Mouse (Mus musculus) gastrocnemius, adult 2 months (tissue): ENCODE measurements around the gene Gm10134. TPM values are rescaled to one million over a fixed set of nuclear protein-coding genes. Genes with fewer than 3 reads are reported as not detected.
A peak's percentile ranks its signal among the peaks of the same experiment; 100 is the strongest.

Source experiments
- DNase-seq: peaks from one replicate; pipeline ENCODE4 v3.0.0; 2022
- H3K27ac ChIP-seq: fragments of 200-600 bp; 2 replicates; pipeline ENCODE4 v1.8.1; 2022; ENCODE audit warnings: mild to moderate bottlenecking
- H3K4me3 ChIP-seq: fragments of 200-600 bp; 2 replicates; pipeline ENCODE4 v1.8.1; 2022; ENCODE audit warnings: mild to moderate bottlenecking, moderate library complexity
- CTCF ChIP-seq: fragments of 200-600 bp; IDR thresholded peaks from 2 replicates; pipeline ENCODE4 v1.8.1; 2022; ENCODE audit warnings: antibody characterized with exemption, mild to moderate bottlenecking, moderate library complexity
- intact Hi-C: fragments of 180-260 bp; cut with DNase I; formaldehyde crosslinking; loops from one replicate; pipeline ENCODE4 v1.15.1; 2025
- total RNA-seq, 2 experiments: library from RNA; stranded (reverse); gene quantifications; 2 replicates each; pipeline ENCODE4 v1.2.3; 2021

The Gm10134 gene
- total RNA-seq, 2 experiments from 2014 or later, result 0.98 TPM; not detected in 1

GRCm38 (mm10) chr2:28536766-28537633 is 31.1 kb downstream of the Gm10134 start:
- no peak for TF ChIP-seq CTCF
- DNase-seq, result peak; percentile 56
- H3K4me3 ChIP-seq, result peak overlapping the region; percentile 13; the same call in 1 of the 2 replicates
- peak overlapping the region; percentile 93 for H3K27ac ChIP-seq
- intact Hi-C loops, result no loop called here

GRCm38 (mm10) chr2:28537634-28537920 is 31.7 kb downstream of the Gm10134 start:
- TF ChIP-seq CTCF, result no peak
- H3K27ac ChIP-seq, result peak overlapping the region; percentile 93
- no peak for DNase-seq
- intact Hi-C loops, result no loop called here
- H3K4me3 ChIP-seq, result no peak overlapping the region

DNA sequence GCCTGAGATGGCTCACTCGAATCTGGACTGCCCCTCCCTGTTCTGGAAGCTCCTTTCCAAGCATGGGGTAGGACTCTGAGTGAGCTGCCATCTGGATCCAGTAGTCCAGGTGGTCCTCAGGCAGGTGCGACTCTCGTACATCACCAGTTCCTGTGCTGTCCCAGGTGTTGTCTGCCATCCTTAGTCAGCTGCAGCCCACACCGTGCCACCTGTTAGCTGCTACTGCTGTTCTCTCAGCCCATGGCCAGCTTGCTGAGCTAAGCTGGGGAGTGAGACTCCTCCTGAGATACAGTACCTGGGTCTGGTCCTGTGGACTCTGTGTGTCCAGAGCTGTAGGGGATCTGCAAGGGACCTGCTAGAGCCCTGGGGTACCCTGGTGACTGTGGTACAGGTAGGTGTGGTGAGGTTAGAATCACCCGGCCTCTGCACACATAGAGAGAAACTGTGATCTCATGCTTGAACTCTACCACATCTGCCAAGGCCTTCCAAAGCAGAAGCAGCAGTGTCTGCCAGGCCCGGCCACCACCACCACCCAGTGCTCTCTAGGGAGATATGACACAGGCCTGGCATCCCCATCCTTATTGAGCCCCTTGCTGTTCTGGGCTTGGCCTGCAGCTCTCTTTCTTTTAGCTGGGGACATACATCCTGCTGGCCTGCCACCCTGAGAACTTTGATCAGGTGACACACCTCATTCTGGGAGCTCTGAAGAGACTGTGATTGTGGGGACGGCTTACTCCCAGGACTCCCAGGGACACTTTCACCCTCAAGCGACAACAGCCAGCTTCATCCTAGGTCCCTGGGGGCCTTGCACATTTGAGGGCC is 32.3 kb downstream of the Gm10134 start:
- intact Hi-C loops, result loop anchor here (2.0 kb wide), 1 partner anchor 17 kb away; no protein-coding TSS in a partner anchor
- peak; percentile 66 for DNase-seq
- no peak for TF ChIP-seq CTCF
- H3K4me3 ChIP-seq, result peak overlapping the region; percentile 11; the same call in 1 of the 2 replicates
- peak overlapping the region; percentile 93 for H3K27ac ChIP-seq

GRCm38 (mm10) chr2:28538817-28539128 is 32.9 kb downstream of the Gm10134 start:
- DNase-seq, result peak; percentile 84
- H3K4me3 ChIP-seq, result peak overlapping the region; percentile 41
- intact Hi-C loops, result loop anchor here (2.0 kb wide), 1 partner anchor 18 kb away; no protein-coding TSS in a partner anchor
- peak overlapping the region; percentile 93 for H3K27ac ChIP-seq
- no peak for TF ChIP-seq CTCF

DNA sequence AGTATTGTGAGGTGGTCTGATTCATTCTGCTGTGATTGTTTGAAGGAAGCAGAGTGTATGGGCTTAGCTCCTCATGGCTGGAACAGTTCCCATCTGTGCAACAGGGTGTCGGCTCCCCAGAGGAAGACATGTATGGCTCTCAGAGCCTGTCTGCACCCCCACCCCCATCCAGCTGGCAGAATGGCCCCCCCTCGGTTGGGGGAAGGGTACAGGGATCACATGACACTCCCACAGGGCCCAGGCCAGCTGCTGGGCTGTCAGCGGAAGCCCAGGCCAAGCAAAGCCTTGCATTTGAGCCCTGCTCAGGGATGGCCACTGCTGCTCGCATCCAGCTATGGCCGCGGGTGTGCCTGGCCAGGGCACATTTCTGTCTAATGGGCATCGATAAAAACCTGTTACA is 33.3 kb downstream of the Gm10134 start:
- TF ChIP-seq CTCF, result no peak
- peak overlapping the region; percentile 41 for H3K4me3 ChIP-seq
- intact Hi-C loops, result loop anchor here (2.0 kb wide), 1 partner anchor 18 kb away; no protein-coding TSS in a partner anchor

DNA sequence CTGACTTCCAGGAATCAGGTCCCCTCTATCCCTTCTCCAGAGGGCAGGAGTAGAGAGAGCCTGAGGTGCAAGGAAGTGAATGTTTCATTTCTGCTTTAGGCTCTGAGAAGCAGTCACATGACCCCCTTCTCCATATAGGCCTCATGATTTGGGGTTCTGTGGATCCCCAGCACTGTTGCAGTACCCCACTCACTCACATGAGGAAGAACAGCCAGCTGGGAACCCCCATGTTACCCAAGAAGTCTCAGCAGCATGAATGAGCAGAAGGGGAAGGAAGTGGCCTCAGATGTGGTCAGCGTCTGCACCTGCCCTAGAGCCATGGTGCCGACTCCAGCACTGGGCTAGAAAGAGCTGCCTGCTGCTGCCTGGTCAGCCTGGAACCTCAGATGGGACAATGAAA is 34.1 kb downstream of the Gm10134 start:
- intact Hi-C loops, result loop anchor here (2.0 kb wide), 1 partner anchor 19 kb away; no protein-coding TSS in a partner anchor
- no peak for TF ChIP-seq CTCF

More for the DNA sequence above, 33.3 kb downstream of the Gm10134 start:
- DNase-seq, result peak; percentile 91
- H3K27ac ChIP-seq, result peak overlapping the region; percentile 93

GRCm38 (mm10) chr2:28540587-28541227 is 34.8 kb downstream of the Gm10134 start:
- no peak for TF ChIP-seq CTCF
- H3K4me3 ChIP-seq, result no peak overlapping the region
- no peak for DNase-seq
- intact Hi-C loops, result no loop called here
- H3K27ac ChIP-seq, result peak overlapping the region; percentile 93

More for the DNA sequence above, 34.1 kb downstream of the Gm10134 start:
- H3K27ac ChIP-seq, result peak overlapping the region; percentile 93
- peak; percentile 48 for DNase-seq
- no peak overlapping the region; the same call in 1 of the 2 replicates for H3K4me3 ChIP-seq

DNA sequence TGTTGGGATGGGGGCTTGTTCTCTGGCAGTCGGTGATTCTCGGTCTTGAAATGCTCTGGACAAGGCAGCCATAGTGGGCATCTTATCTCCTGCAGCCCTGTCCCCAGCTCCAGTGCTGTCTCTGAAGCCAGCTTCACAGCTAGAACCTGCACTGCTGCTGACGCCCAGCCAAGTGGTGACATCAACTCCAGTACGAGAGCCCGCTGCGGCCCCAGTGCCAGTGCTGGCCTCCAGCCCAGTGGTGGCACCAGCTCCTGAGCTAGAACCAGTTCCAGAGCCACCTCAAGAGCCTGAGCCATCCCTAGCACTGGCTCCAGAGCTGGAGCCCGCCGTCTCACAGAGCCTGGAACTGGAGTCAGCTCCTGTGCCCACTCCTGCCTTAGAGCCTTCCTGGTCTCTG is 38.0 kb downstream of the Gm10134 start:
- Histone ChIP-seq H3K27ac (no peak overlapping the region), H3K4me3 (no peak overlapping the region)
- intact Hi-C loops, result no loop called here

DNA sequence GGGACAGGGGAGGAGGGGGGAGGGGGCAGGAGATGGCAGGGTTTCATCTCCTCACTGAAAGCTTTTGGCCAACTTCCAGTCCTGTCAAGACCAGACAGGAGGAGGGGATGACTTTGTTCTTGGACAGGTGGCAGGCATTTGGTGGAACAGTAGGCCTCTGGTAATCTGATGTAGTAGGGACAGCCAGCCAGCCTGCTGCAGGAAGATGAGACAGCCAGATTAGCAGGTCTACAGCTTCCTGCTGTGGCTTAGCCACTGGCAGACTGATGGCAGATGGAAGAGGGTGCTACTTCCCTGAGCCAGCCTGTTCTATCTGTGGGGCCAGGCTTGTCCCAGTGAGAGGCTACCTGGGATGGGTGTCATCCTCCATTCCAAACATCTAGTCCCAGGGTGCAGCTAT is 40.1 kb downstream of the Gm10134 start:
- Histone ChIP-seq H3K27ac (no peak overlapping the region), H3K4me3 (no peak overlapping the region)
- intact Hi-C loops, result no loop called here
- no peak for TF ChIP-seq CTCF
- DNase-seq, result no peak

More for the DNA sequence above, 38.0 kb downstream of the Gm10134 start:
- TF ChIP-seq CTCF, result no peak
- DNase-seq, result no peak

DNA sequence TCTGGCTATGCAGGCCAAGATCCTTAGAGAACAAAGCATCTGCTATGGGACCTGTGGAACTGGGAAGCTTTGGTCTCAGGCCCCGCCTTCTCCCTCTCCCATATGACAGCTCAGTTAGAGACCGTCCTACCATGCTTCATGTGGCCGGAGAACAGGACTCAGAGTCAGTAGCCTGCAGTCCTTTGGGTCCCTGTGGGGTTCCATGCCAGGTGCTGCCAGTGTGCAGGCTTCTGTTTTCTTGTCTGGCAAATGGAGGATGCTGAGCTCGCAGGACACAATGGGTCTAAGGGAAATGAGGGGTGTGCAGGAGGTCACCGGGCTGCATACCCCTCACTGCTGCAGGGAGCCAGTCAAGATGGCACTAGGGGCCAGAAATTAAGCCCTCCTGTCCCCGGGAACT is 40.7 kb downstream of the Gm10134 start:
- DNase-seq, result no peak
- no peak for TF ChIP-seq CTCF
- intact Hi-C loops, result no loop called here
- no peak overlapping the region; the same call in 1 of the 2 replicates for H3K27ac ChIP-seq
- no peak overlapping the region for H3K4me3 ChIP-seq

GRCm38 (mm10) chr2:28547237-28548172 is 41.6 kb downstream of the Gm10134 start:
- H3K27ac ChIP-seq, result peak overlapping the region; percentile 31; the same call in 1 of the 2 replicates
- H3K4me3 ChIP-seq, result no peak overlapping the region
- TF ChIP-seq CTCF, result peak; percentile 96
- intact Hi-C loops, result loop anchor here (1.0 to 2.0 kb wide), 2 partner anchors 30 to 35 kb away; partner anchors contain the start of gene Gtf3c5
- peak; percentile 89 for DNase-seq
